Comparison of ENCODE assay signal across 8 mouse cellular contexts in genomic region chr10:86273410-86274191, GRCm38 (mm10).
DNase-seq lines count a peak whose midpoint lies in the region.

No protein-coding gene starts in this region.

- DNase-seq in embryo, embryonic 9.5 days (ENCODE audit: extremely low spot score) = peak; percentile 18
- DNase-seq in heart, adult 9 months (ENCODE audit: low spot score in 2 of 2) = peak; percentile 83 to 93
- DNase-seq in kidney, postnatal 10 days = peak; percentile 81
- peak; percentile 79 for DNase-seq in lung, postnatal 10 days
- no peak for DNase-seq in urinary bladder, postnatal 10 days (ENCODE audit: low spot score)
- no peak for DNase-seq in ovary, adult 18-20 months (ENCODE audit: low spot score)
- no peak for DNase-seq in yolk sac, embryonic 10.5 days (ENCODE audit: low spot score)
- no peak for DNase-seq in cerebellum, adult 11-12 months

Comparison
In these comparisons a context has a peak if more than half of its experiments do, and no peak if none do; other contexts are left out.
1. DNase-seq: peak in embryo, embryonic 9.5 days (single experiment), heart, adult 9 months (2 of 2), kidney, postnatal 10 days (single experiment) and lung, postnatal 10 days (single experiment); none in urinary bladder, postnatal 10 days (single experiment), ovary, adult 18-20 months (single experiment), yolk sac, embryonic 10.5 days (single experiment) and cerebellum, adult 11-12 months (single experiment).